Mouse (Mus musculus) granulocyte monocyte progenitor cell, adult 5-6 weeks (primary cell): Measurements from ENCODE around the gene Gm19345. TPM values are rescaled to one million over a fixed set of nuclear protein-coding genes. Genes with fewer than 3 reads are reported as not detected.

Source experiments
- ATAC-seq: replicated peaks from 2 replicates; pipeline ENCODE4 v1.8.0; 2016; ENCODE audit warnings: mild to moderate bottlenecking, moderate TSS enrichment, inconsistent platforms; ENCODE audit not compliant: poor library complexity, severe bottlenecking
- total RNA-seq, 2 experiments: library from RNA; stranded (forward) in 1 of 2; stranded (reverse) in 1 of 2; fragments of 200-712, 200-1000 nt in 1 of 2; fragments of >200 nt in 1 of 2; fragmentation: Nextera tagmentation in 1 of 2; gene quantifications; 2 replicates each; pipeline ENCODE4 v1.2.3; 2014 to 2017

The Gm19345 gene
- total RNA-seq (2014; fragmentation: Nextera tagmentation) (not detected in 2 replicates), total RNA-seq (2017) (not detected in 2 replicates)

DNA sequence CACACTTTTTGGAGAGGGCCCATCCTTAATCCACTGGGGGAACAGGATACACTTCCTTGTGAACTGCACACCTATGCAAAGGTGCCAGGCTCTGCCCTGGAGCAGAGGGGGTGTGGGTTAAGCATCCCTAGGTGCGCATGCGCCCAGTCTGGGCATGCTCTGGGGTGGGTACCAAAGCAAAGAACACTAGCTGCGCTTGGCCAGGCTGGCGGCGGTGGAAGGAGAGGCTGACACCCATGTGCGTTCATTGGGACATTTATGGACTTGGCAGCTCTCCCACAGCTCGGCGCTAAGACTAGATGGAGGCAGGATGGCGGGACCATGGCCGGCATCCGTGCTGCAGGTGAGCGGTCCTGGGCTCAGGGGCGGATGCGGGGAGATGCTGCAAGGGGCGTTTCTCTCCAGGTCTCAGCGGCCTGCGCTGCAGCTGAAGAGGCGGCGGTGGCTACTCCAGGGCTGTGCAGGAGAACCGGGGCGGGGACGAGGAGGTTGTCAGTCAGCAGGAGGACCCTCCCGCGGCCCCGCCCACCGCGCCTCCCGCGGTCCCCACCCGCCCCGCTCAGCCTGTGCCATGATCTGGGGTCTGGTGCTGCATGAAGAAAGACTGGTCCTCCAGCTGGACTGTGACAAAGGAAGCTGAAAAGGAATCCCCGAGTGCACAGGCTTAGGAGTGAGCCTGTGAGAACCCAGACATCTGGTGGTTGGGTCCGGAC is at the start of gene Gm19345:
Gene Gm19345 (plus strand): TSS at position 146 of the 713 bp plus-strand sequence.
- ATAC-seq = peak; percentile 21

DNA sequence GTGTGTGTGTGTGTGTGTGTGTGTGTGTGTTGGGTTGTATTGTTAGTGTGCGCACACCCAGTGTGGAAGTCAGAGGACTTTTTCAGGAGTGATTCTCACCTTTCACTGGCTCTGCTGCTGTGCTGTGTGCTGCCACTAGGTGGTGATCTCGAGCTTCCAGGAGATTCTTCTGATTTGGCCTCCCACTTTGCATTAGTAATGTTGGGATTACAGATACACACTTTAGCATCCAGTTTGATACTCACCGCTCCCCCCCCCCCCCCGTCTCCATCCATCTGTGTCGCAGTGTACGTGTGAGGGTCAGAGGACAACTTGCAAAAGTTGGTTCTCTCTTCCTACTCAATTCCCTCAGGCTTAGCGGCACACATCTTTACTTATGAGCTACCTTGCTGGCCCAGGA is 48.8 kb upstream of the Gm19345 start:
- ATAC-seq = peak; percentile 89

DNA sequence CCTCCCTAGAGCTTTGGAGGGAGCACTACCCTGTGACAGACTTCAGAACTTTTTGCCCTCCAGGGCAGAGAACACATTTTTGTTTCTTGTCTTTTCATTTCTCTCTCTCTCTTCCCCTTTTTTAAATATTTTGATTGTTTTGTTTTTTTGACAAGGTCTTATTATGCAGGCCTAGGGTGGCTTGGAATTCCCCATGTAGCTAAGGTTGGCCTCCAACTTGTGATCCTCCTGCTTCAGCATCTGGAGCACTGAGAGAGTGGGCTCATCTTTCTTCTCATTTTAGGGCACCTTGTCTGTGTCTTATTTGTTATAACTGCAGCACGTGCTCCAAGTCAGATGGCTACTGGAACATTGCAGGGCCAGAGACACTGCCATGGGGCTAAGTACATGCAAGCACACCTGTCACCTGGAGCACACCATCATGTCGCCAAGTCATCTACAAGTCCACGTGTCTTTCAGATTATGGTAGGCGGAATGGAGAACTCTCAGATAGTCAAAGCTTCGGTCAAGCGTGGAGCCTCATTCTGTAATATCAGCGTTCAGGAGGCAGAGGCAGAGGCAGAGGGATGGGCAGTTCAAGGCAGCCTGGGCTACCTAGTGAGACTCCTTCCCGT is 45.3 kb upstream of the Gm19345 start:
- no peak for ATAC-seq

DNA sequence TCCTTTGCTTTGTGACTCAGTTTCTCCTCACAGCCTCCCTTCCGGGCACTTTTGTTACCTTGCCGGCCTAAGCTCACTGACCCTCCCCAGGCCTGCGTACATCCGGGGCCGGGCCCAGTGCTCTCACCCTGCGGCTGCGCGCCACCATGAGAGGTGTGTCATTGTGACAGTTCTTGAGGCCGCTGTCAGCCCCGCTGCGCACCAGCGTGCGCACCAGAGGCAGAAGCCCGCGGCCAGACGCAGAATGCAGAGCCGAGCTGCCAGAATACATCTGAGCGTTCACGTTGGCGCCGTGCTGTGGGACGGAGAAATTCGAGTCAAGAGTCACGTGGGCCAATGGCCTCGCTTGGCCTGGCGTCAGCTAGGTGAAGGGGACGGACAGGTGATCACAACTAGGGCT is 42.4 kb upstream of the Gm19345 start:
- no peak for ATAC-seq

- ATAC-seq = no peak
Observed at GRCm38 (mm10) chr7:19811114-19811513, 40.7 kb upstream of the Gm19345 start.

- ATAC-seq = no peak
Observed at GRCm38 (mm10) chr7:19813161-19813560, 38.6 kb upstream of the Gm19345 start.

DNA sequence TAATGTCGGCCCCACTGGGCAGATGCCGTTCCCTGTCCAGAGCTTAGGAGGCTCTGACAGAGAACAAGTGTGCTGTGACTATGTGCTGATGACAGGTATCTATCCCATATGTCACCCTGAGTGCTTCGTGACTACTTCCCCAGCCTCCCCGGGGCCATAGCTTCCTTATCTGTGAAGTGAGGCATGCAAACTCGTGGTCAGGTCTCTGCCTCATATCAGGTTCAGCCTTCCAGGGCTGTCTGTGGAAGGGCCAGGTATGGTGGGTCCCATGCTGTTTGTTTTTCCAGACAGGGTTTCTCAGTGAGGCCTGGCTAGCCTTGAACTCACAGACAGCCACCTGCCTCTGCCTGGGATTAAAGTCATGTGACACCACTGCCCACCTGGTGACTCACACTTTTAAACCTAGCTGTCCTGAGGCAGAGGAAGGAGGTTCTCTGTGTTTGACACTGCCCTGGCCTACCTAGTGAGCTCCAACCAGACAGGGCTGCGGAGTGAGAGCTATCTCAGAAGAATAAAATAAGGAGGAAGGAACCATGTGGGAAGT is 38.2 kb upstream of the Gm19345 start:
- no peak for ATAC-seq

- peak; percentile 15; the same call in 1 of the 2 replicates for ATAC-seq
Observed at GRCm38 (mm10) chr7:19815296-19816223, 36.2 kb upstream of the Gm19345 start.

GRCm38 (mm10) chr7:19816224-19816771 is 35.5 kb upstream of the Gm19345 start:
- ATAC-seq = peak; percentile 64

DNA sequence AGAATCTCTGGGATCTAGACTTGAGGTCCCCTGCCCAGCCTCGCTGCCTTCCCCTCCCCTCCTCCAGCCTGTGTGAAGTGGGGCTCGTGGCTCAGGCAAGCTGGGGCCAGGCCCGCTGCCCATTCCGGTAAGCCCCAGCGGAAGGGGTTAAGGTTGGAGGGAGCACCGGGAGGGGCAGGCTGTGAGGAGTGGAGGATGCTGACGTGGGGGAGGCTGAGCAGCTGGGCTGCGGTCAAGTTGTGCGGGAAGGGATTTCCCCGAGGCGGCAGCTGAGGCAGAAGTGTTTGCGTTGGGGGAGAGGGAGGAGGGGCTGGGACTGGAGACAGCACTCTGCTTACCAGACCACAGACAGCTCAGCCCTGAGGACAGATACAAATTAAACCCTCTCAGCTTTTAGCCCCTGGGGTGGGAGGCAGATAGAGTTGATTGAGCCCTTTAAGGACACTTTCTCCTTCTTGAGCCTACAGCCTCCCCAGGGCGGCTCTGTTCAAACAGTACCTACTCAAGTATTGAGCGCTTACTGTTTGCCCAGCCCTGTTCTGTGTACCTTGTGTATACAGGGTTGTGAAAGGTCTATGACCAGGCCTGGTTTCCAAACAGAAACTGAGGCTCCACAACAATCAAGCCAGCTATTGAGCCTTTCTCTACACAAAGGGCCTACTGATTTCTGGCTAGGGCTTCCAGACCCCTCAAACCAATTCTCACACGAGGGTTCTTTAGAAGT is 34.3 kb upstream of the Gm19345 start:
- peak; percentile 78 for ATAC-seq

GRCm38 (mm10) chr7:19818440-19818839 is 33.4 kb upstream of the Gm19345 start:
- peak; percentile 10; the same call in 1 of the 2 replicates for ATAC-seq

DNA sequence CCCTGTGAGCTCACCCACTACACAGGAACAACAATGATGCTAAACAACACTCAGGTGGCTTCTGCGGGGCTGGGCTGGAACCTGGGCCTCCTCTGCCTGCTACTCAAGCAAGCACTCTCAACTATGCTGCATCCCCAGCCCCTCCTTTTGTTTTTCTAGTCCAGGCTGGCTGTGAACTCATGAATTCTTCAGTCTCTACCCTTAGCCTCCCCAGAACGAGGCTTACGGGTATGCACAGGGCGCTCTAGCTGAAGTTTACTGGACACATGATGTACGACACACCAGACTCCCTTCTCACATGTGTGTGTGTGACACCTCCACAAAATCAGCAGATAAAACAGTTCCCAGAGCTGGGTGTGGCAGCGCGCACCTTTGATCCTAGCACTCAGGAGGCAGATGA is 32.9 kb upstream of the Gm19345 start:
- no peak for ATAC-seq

- ATAC-seq = no peak
Observed at GRCm38 (mm10) chr7:19820347-19821048, 31.3 kb upstream of the Gm19345 start.

GRCm38 (mm10) chr7:19821633-19822032 is 30.2 kb upstream of the Gm19345 start:
- ATAC-seq = no peak

DNA sequence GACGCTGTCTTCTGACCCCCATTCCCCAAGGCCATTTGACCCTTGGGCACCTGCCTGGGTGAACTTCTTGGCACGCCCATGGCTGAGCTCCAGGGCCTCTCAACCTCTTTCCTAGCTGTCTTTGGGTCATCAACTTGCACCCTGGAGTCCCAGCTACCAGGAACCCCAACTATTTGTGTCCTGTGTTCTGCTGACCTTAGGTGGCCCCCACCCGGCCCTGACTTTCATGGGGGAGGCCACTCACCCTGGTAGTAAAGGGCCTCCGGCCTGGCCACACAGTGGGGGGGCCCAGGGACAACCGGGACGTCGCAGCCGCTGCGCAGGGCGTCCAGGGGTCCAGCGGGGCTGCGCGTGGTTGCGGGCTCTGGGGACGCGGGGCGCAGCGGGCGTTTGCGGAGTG is 29.6 kb upstream of the Gm19345 start:
- no peak for ATAC-seq

- peak; percentile 26 for ATAC-seq
Observed at GRCm38 (mm10) chr7:19822604-19823058, 29.2 kb upstream of the Gm19345 start, which contains the start of gene Bcl3. TSS of gene Bcl3 (minus strand) at chr7:19822770.

- ATAC-seq = peak; percentile 69
Observed at GRCm38 (mm10) chr7:19823256-19824181, 28.3 kb upstream of the Gm19345 start.
